Mouse (Mus musculus) hindbrain, embryonic 12.5 days (tissue): Measurements from ENCODE around the gene Ska2. TPM values are rescaled to one million over a fixed set of nuclear protein-coding genes. Genes with fewer than 3 reads are reported as not detected.

Source experiments
- microRNA counts: library from miRNA; unstranded; fragments of <30 nt; microRNA quantifications from one replicate; lab custom pipeline; 2017
- microRNA-seq: library from miRNA; unstranded; fragments of <30 nt; microRNA quantifications from one replicate; pipeline ENCODE4, GENCODE M21; 2017
- polyA plus RNA-seq: library from polyadenylated mRNA; unstranded; fragments of >200 nt; fragmentation: Nextera tagmentation; extraction: Ambion mirVana; gene quantifications from 2 replicates; pipeline ENCODE4 v1.2.1, GENCODE M21; 2016

Gene Ska2
- polyA plus RNA-seq, 1 experiment from 2014 or later, result 80.6 TPM

MicroRNAs encoded within 50 kb of the gene (microRNA counts, 519-probe panel; counts per million panel counts)
- 6,311 counts per million, percentile 97 among the panel's probes with 10 or more counts for microRNA mmu-miR-301a (lab: Ali Mortazavi, UCI)

Small RNA genes lying within 50 kb of the gene (microRNA-seq; reads per million reads assigned to microRNA genes)
- 3,147 reads per million, percentile 86 among the genes with 10 or more reads in this experiment for gene Mir301

Other genes starting within 250 kb of the Ska2 start
- 9.6 TPM in 2 replicates for gene Ypel2, start 115.5 kb upstream of the Ska2 start, polyA plus RNA-seq
- 126 and 136 TPM in 2 replicates for gene Gdpd1, start 35.2 kb upstream of the Ska2 start, polyA plus RNA-seq
- gene Smg8, start 22.5 kb upstream of the Ska2 start, polyA plus RNA-seq, result 24.2 and 26.0 TPM in 2 replicates
- gene Prr11, start 526 bp upstream of the Ska2 start, polyA plus RNA-seq, result 8.6 and 8.8 TPM in 2 replicates
- 81.8 and 89.9 TPM in 2 replicates for gene Trim37, start 17.8 kb downstream of the Ska2 start, polyA plus RNA-seq
- 21.3 and 22.9 TPM in 2 replicates for gene Ppm1e, start 249.8 kb downstream of the Ska2 start, polyA plus RNA-seq